Mouse (Mus musculus): Measurements from ENCODE around the gene Hist1h2ai. TPM values are rescaled to one million over a fixed set of nuclear protein-coding genes. Genes with fewer than 3 reads are reported as not detected.

Hist1h2ai gene
- total and polyA plus RNA-seq, 3 experiments, result 6.3 to 880 TPM; not detected in 1

- in situ Hi-C loops (cut with MboI; ENCODE audit: low pct_ligation_motif_present, low pct_unique_long_range_greater_than_20kb, low sequenced_read_pairs) (loop anchor here (10.0 to 25.0 kb wide), 2 partner anchors 290 to 1817 kb away; partner anchors contain the start of genes Hist1h1d, Hist1h2ad, Hist1h2ae and Hist1h2ah), dilution Hi-C loops (cut with MboI; ENCODE audit: extremely low pct_ligation_motif_present, extremely low pct_unique_long_range_greater_than_20kb, low sequenced_read_pairs) (no loop called here)
- no peaks in the 10 kb centered on the region; a peak in 1 of 4 replicates for H3K4me1 ChIP-seq (ENCODE audit: control insufficient read depth in 1 of 2, insufficient read depth in 2 of 2)
- H3K4me3 ChIP-seq (replicated peaks in 1 of 3; ENCODE audit: low read depth in 2 of 3, low read length in 2 of 3, poor library complexity in 1 of 3), result no peak overlapping the region
- H3K79me2 ChIP-seq (replicated peaks; ENCODE audit: control insufficient read depth, extremely low read depth, insufficient read depth, poor library complexity, severe bottlenecking), result no peaks in the 10 kb centered on the region
- no peak for DNase-seq (ENCODE audit: extremely low read depth)
- H3K4me2 ChIP-seq (ENCODE audit: insufficient read depth, low read depth, poor library complexity, severe bottlenecking), result no peak overlapping the region
- H3K9me3 ChIP-seq (replicated peaks; ENCODE audit: low read length), result no peaks in the 10 kb centered on the region
- no peak overlapping the region for H3K27ac ChIP-seq (ENCODE audit: insufficient read depth, low read depth)
- no peak overlapping the region for H3K9ac ChIP-seq (ENCODE audit: insufficient read depth, low read depth)
- H3K27me3 ChIP-seq (replicated peaks), result no peaks in the 10 kb centered on the region
- no peak for TF ChIP-seq JUN (IDR thresholded peaks at IDR 0.05; ENCODE audit: insufficient read depth, low read depth, low read length)
- no peak for TF ChIP-seq MEF2A (IDR thresholded peaks at IDR 0.05; ENCODE audit: borderline replicate concordance, low read depth, low read length)
- no peak for TF ChIP-seq HCFC1 (IDR thresholded peaks at IDR 0.05; ENCODE audit: low read depth, low read length)
- TF ChIP-seq E2F4 (IDR thresholded peaks at IDR 0.05; ENCODE audit: insufficient replicate concordance, low read depth, low read length), result no peak
- no peak for TF ChIP-seq RCOR1 (conservative IDR thresholded peaks at IDR 0.05; ENCODE audit: low read depth, low read length)
- TF ChIP-seq ZMIZ1 (IDR thresholded peaks at IDR 0.05; ENCODE audit: low read depth, low read length), result no peak
- TF ChIP-seq UBTF (IDR thresholded peaks at IDR 0.05; ENCODE audit: low read depth, low read length), result no peak
- TF ChIP-seq EP300 (IDR thresholded peaks at IDR 0.05; ENCODE audit: low read length), result no peak
- TF ChIP-seq IRF4 (IDR thresholded peaks at IDR 0.05; ENCODE audit: low read depth, low read length), result no peak
- TF ChIP-seq ELF1 (IDR thresholded peaks at IDR 0.05; ENCODE audit: low read depth, low read length), result no peak
- no peak for TF ChIP-seq ZC3H11A (IDR thresholded peaks at IDR 0.05; ENCODE audit: low read depth, low read length)
- H3K36me3 ChIP-seq (replicated peaks in 1 of 2; ENCODE audit: control insufficient read depth in 1 of 2, insufficient read depth in 1 of 2, low read length in 1 of 2), result no peaks in the 10 kb centered on the region
These were observed 28.8 kb downstream of the Hist1h2ai start for GRCm38 (mm10) chr13:21745006-21745405.

- Histone ChIP-seq H3K4me2 (ENCODE audit: insufficient read depth, low read depth, poor library complexity, severe bottlenecking) (peak overlapping the region; percentile 85), H3K4me1 (ENCODE audit: control insufficient read depth in 1 of 2, insufficient read depth in 2 of 2) (peaks cover 0 to 14% of the 10 kb centered on the region in 2 experiments; a peak in 2 of 4 replicates), H3K4me3 (replicated peaks in 1 of 3; ENCODE audit: low read depth in 2 of 3, low read length in 2 of 3, poor library complexity in 1 of 3) (peak overlapping the region; percentile 53 to 69 (median 55)), H3K27me3 (replicated peaks) (no peaks in the 10 kb centered on the region), H3K9me3 (replicated peaks; ENCODE audit: low read length) (no peaks in the 10 kb centered on the region), H3K79me2 (replicated peaks; ENCODE audit: control insufficient read depth, extremely low read depth, insufficient read depth, poor library complexity, severe bottlenecking) (no peaks in the 10 kb centered on the region), H3K36me3 (replicated peaks in 1 of 2; ENCODE audit: control insufficient read depth in 1 of 2, insufficient read depth in 1 of 2, low read length in 1 of 2) (no peaks in the 10 kb centered on the region), H3K27ac (ENCODE audit: insufficient read depth, low read depth) (peak overlapping the region; percentile 73), H3K9ac (ENCODE audit: insufficient read depth, low read depth) (peak overlapping the region; percentile 86)
- in situ Hi-C loops (cut with MboI; ENCODE audit: low pct_ligation_motif_present, low pct_unique_long_range_greater_than_20kb, low sequenced_read_pairs) (loop anchor here (10.0 to 25.0 kb wide), 2 partner anchors 285 to 1813 kb away; partner anchors contain the start of genes Hist1h1d, Hist1h2ad, Hist1h2ae and Hist1h2ah), dilution Hi-C loops (cut with MboI; ENCODE audit: extremely low pct_ligation_motif_present, extremely low pct_unique_long_range_greater_than_20kb, low sequenced_read_pairs) (no loop called here)
- peak; percentile 67 for DNase-seq (ENCODE audit: extremely low read depth)
- TF ChIP-seq BHLHE40 (IDR thresholded peaks at IDR 0.05; ENCODE audit: low read depth, low read length) (no peak), POLR2A (IDR thresholded peaks at IDR 0.05; ENCODE audit: low read depth, low read length) (peak; percentile 91), SIN3A (IDR thresholded peaks at IDR 0.05; ENCODE audit: low read length) (no peak; the same call in 1 of the 2 replicates), ELF1 (IDR thresholded peaks at IDR 0.05; ENCODE audit: low read depth, low read length) (no peak), NRF1 (IDR thresholded peaks at IDR 0.05; ENCODE audit: low read depth, low read length) (no peak), UBTF (IDR thresholded peaks at IDR 0.05; ENCODE audit: low read depth, low read length) (no peak), ZNF384 (IDR thresholded peaks at IDR 0.05; ENCODE audit: low read depth, low read length) (no peak), ZKSCAN1 (IDR thresholded peaks at IDR 0.05; ENCODE audit: borderline replicate concordance, low read depth, low read length) (no peak), MAX (IDR thresholded peaks at IDR 0.05; ENCODE audit: low read length) (no peak), TCF12 (IDR thresholded peaks at IDR 0.05; ENCODE audit: low read depth, low read length) (no peak), CHD2 (IDR thresholded peaks at IDR 0.05; ENCODE audit: low read length) (no peak), MAFK (IDR thresholded peaks at IDR 0.05; ENCODE audit: insufficient replicate concordance, low read length) (no peak), USF2 (conservative IDR thresholded peaks at IDR 0.05; ENCODE audit: low read depth, low read length) (peak; percentile 46), MYC (IDR thresholded peaks at IDR 0.05; ENCODE audit: low read depth, low read length) (no peak; the same call in 1 of the 2 replicates), EP300 (IDR thresholded peaks at IDR 0.05; ENCODE audit: low read length) (no peak), ZMIZ1 (IDR thresholded peaks at IDR 0.05; ENCODE audit: low read depth, low read length) (no peak), PAX5 (IDR thresholded peaks at IDR 0.05; ENCODE audit: low read length) (no peak), ZC3H11A (IDR thresholded peaks at IDR 0.05; ENCODE audit: low read depth, low read length) (no peak), E2F4 (IDR thresholded peaks at IDR 0.05; ENCODE audit: insufficient replicate concordance, low read depth, low read length) (0 out of 2 replicates have a peak, but pooled peaks have one; percentile 65), NELFE (IDR thresholded peaks at IDR 0.05; ENCODE audit: low read depth, low read length) (no peak), RAD21 (IDR thresholded peaks at IDR 0.05; ENCODE audit: low read depth, low read length) (no peak), MXI1 (IDR thresholded peaks at IDR 0.05; ENCODE audit: low read depth, low read length) (no peak; the same call in 1 of the 2 replicates), ETS1 (conservative IDR thresholded peaks at IDR 0.05; ENCODE audit: low read depth, low read length) (no peak), HCFC1 (IDR thresholded peaks at IDR 0.05; ENCODE audit: low read depth, low read length) (0 out of 2 replicates have a peak, but pooled peaks have one; percentile 8), TBP (conservative IDR thresholded peaks at IDR 0.05; ENCODE audit: low read depth, low read length) (0 out of 2 replicates have a peak, but pooled peaks have one; percentile 18), RCOR1 (conservative IDR thresholded peaks at IDR 0.05; ENCODE audit: low read depth, low read length) (no peak)
These were observed 33.4 kb downstream of the Hist1h2ai start for GRCm38 (mm10) chr13:21749387-21750158.

Measured in CH12.LX (cell line).